In genomic region chr10:95678241-95678640, GRCm38 (mm10) we compare ENCODE assay signal across 11 mouse cellular contexts. TPM values are rescaled to one million over a fixed set of nuclear protein-coding genes. Genes with fewer than 3 reads are reported as not detected.
DNase-seq lines count a peak whose midpoint lies in the region; ATAC-seq and TF ChIP-seq lines count a peak whose summit lies in the region.
"Had no signal": no experiment of that assay in that cellular context is flagged by ENCODE, and none has a peak within 500 bp of the region (broad histone marks: within the 10 kb centered on the region; RNA-seq: fewer than 3 reads in every experiment).

No protein-coding gene starts in this region.

- ATAC-seq in kidney, postnatal 0 days (replicated peaks; ENCODE audit: low FRiP score, low read depth) = no peak
- no peak for ATAC-seq in liver, embryonic 12.5 days

- no peak for TF ChIP-seq EP300 in MEL (IDR thresholded peaks at IDR 0.05; ENCODE audit: low read depth in 1 of 2, low read length in 2 of 2)

- TF ChIP-seq RAD21 in MEL (IDR thresholded peaks at IDR 0.05; ENCODE audit: low read depth, low read length) = no peak

- no peaks in the 10 kb centered on the region for H3K79me2 ChIP-seq in MEL (ENCODE audit: control insufficient read depth, insufficient read depth, low read length, poor library complexity)

- 45% methylated on average over 7 of the region's 7 CpGs for WGBS in kidney, postnatal 0 days
- WGBS in kidney, adult 2 months = 63% methylated on average over 7 of the region's 7 CpGs
- WGBS in liver, embryonic 12.5 days (ENCODE audit: insufficient replicate concordance) = 28% methylated on average over 7 of the region's 7 CpGs

- TF ChIP-seq POLR2A in kidney, adult 2 months (IDR thresholded peaks at IDR 0.05; ENCODE audit: low read depth, low read length) = no peak
- TF ChIP-seq POLR2A in MEL (IDR thresholded peaks at IDR 0.05; ENCODE audit: control insufficient read depth in 1 of 2, insufficient read depth in 1 of 2, low read depth in 1 of 2, low read length in 2 of 2, poor library complexity in 1 of 2) = no peak

- peak overlapping the region; percentile 51 for H3K4me2 ChIP-seq in kidney, postnatal 0 days (ENCODE audit: low read length)
- peak overlapping the region; percentile 65 for H3K4me2 ChIP-seq in liver, embryonic 12.5 days

- TF ChIP-seq CTCF in kidney, postnatal 0 days (IDR thresholded peaks at IDR 0.05; ENCODE audit: low read depth) = no peak
- TF ChIP-seq CTCF in kidney, adult 2 months (conservative IDR thresholded peaks at IDR 0.05; ENCODE audit: insufficient read depth, insufficient read length, low read depth, low read length) = no peak
- TF ChIP-seq CTCF in MEL (IDR thresholded peaks at IDR 0.05 in 2 of 3, conservative IDR thresholded peaks at IDR 0.05 in 1 of 3; ENCODE audit: control insufficient read depth in 1 of 3, insufficient read depth in 1 of 3, low read depth in 2 of 3, low read length in 3 of 3, poor library complexity in 1 of 3, severe bottlenecking in 1 of 3) = no peak

- no peak for DNase-seq in kidney, postnatal 0 days (ENCODE audit: low spot score)
- DNase-seq in kidney, adult 2 months = no peak
- no peak for DNase-seq in MEL (ENCODE audit: low read depth, low spot score)
- peak; percentile 71 for DNase-seq in fibroblast of lung, adult 2 months (ENCODE audit: low read depth)
- DNase-seq in gastrocnemius, postnatal 10 days = no peak
- DNase-seq in right cerebral cortex, postnatal 36 days (ENCODE audit: low spot score in 2 of 2) = no peak
- no peak for DNase-seq in kidney, adult 18-20 months

- H3K9ac ChIP-seq in kidney, postnatal 0 days (ENCODE audit: low read depth, low read length) = no peak overlapping the region
- peak overlapping the region; percentile 36 for H3K9ac ChIP-seq in MEL (ENCODE audit: control insufficient read depth, low read depth, low read length, poor library complexity, severe bottlenecking)
- 0 out of 2 replicates have a peak overlapping the region, but pooled peaks have one; percentile 13 for H3K9ac ChIP-seq in liver, embryonic 12.5 days
- H3K9ac ChIP-seq: hindbrain, embryonic 13.5 days had no signal

- no peaks in the 10 kb centered on the region for H3K9me3 ChIP-seq in kidney, postnatal 0 days (replicated peaks; ENCODE audit: low read length)
- H3K9me3 ChIP-seq in MEL (replicated peaks; ENCODE audit: insufficient read depth, low read length) = no peaks in the 10 kb centered on the region
- no peaks in the 10 kb centered on the region for H3K9me3 ChIP-seq in liver, embryonic 12.5 days (replicated peaks)

- H3K27me3 ChIP-seq in kidney, postnatal 0 days (ENCODE audit: insufficient read depth, low read length) = no peaks in the 10 kb centered on the region
- no peaks in the 10 kb centered on the region for H3K27me3 ChIP-seq in kidney, adult 2 months (replicated peaks; ENCODE audit: control insufficient read depth, insufficient read depth, low read length)
- H3K27me3 ChIP-seq in MEL (ENCODE audit: control insufficient read depth in 1 of 2, insufficient read depth in 2 of 2, low read length in 2 of 2) = no peaks in the 10 kb centered on the region
- peaks cover 27% of the 10 kb centered on the region; the same call in 1 of the 2 replicates for H3K27me3 ChIP-seq in liver, embryonic 12.5 days (replicated peaks)
- H3K27me3 ChIP-seq: hindbrain, embryonic 13.5 days had no signal

- H3K4me1 ChIP-seq in kidney, postnatal 0 days (replicated peaks; ENCODE audit: insufficient read depth, low read length) = peaks cover 8% of the 10 kb centered on the region; the same call in 1 of the 2 replicates
- H3K4me1 ChIP-seq in kidney, adult 2 months (ENCODE audit: control insufficient read depth, insufficient read depth, low read length) = peaks cover 14% of the 10 kb centered on the region
- H3K4me1 ChIP-seq in MEL (ENCODE audit: control insufficient read depth in 1 of 2, insufficient read depth in 2 of 2, low read length in 2 of 2) = peaks cover 0 to 19% of the 10 kb centered on the region in 2 experiments; a peak in 3 of 4 replicates
- peaks cover 46% of the 10 kb centered on the region for H3K4me1 ChIP-seq in liver, embryonic 12.5 days

- H3K27ac ChIP-seq in kidney, postnatal 0 days = peak overlapping the region; percentile 27; the same call in 1 of the 2 replicates
- no peak overlapping the region for H3K27ac ChIP-seq in kidney, adult 2 months (ENCODE audit: insufficient read depth, low read depth, low read length)
- H3K27ac ChIP-seq in MEL (ENCODE audit: control insufficient read depth, low read depth, low read length) = no peak overlapping the region
- H3K27ac ChIP-seq in liver, embryonic 12.5 days = peak overlapping the region; percentile 55; the same call in 1 of the 2 replicates

- no peaks in the 10 kb centered on the region for H3K36me3 ChIP-seq in kidney, postnatal 0 days (ENCODE audit: insufficient read depth, low read length)
- H3K36me3 ChIP-seq in kidney, adult 2 months (ENCODE audit: control insufficient read depth, insufficient read depth, low read length) = no peaks in the 10 kb centered on the region
- H3K36me3 ChIP-seq in MEL (ENCODE audit: control insufficient read depth in 1 of 2, insufficient read depth in 2 of 2, low read length in 2 of 2) = peaks cover 0 to 6% of the 10 kb centered on the region in 2 experiments; a peak in 2 of 4 replicates
- H3K36me3 ChIP-seq in liver, embryonic 12.5 days = no peaks in the 10 kb centered on the region
- H3K36me3 ChIP-seq: hindbrain, embryonic 13.5 days had no signal

- H3K4me3 ChIP-seq in kidney, postnatal 0 days (replicated peaks; ENCODE audit: low read depth, low read length) = 0 out of 2 replicates have a peak overlapping the region, but pooled peaks have one; percentile 9
- no peak overlapping the region for H3K4me3 ChIP-seq in kidney, adult 2 months (ENCODE audit: insufficient read depth, low read depth, low read length)
- peak overlapping the region in 1 of 2 experiments; percentile 51; a peak in 3 of 4 replicates for H3K4me3 ChIP-seq in MEL (ENCODE audit: control insufficient read depth in 1 of 2, insufficient read depth in 1 of 2, low read depth in 2 of 2, low read length in 2 of 2)
- H3K4me3 ChIP-seq in liver, embryonic 12.5 days = peak overlapping the region; percentile 45
- H3K4me3 ChIP-seq: hindbrain, embryonic 13.5 days had no signal

TF ChIP-seq in MEL, 35 proteins besides CTCF, POLR2A, EP300 and RAD21:
- TF ChIP-seq ETS1 (IDR thresholded peaks at IDR 0.05; ENCODE audit: low read depth, low read length) (no peak), NELFE (IDR thresholded peaks at IDR 0.05; ENCODE audit: low read depth, low read length) (no peak), POLR2AphosphoS5 (IDR thresholded peaks at IDR 0.05; ENCODE audit: borderline replicate concordance, low read depth, low read length) (no peak), ZNF384 (IDR thresholded peaks at IDR 0.05; ENCODE audit: low read depth, low read length) (no peak), TBP (IDR thresholded peaks at IDR 0.05; ENCODE audit: low read depth, low read length) (no peak), MAZ (IDR thresholded peaks at IDR 0.05; ENCODE audit: low read depth, low read length) (no peak)

RNA-seq across cellular contexts. Expression of gene Anapc15-ps, which starts 5.0 kb away (rescaled TPM):
- polyA plus RNA-seq in kidney, postnatal 0 days (2015; fragmentation: Nextera tagmentation; extraction: Ambion mirVana) = not detected in 2 replicates
- polyA plus RNA-seq in kidney, adult 2 months (2012; rRNA removed) = not detected in 2 replicates
- total RNA-seq in MEL (2012; rRNA removed) = not detected in 2 replicates
- polyA plus RNA-seq in MEL (2012; ENCODE audit: insufficient read depth in 1 of 2, insufficient read length in 2 of 2, low read depth in 1 of 2, low replicate concordance in 2 of 2, missing spikeins in 1 of 2) = under 1 TPM in 1 of 2 experiments, not detected in 1; 0.31 TPM
- polyA plus RNA-seq in liver, embryonic 12.5 days (2016; fragmentation: Nextera tagmentation; extraction: Ambion mirVana) = not detected in 2 replicates
- not detected for total RNA-seq in gastrocnemius, postnatal 10 days (2021)
- total RNA-seq: left cerebral cortex, postnatal 25 days had no signal
- polyA plus RNA-seq: hindbrain, embryonic 13.5 days; neural tube, embryonic 11.5 days had no signal

Comparison
In these comparisons a context has a peak if more than half of its experiments do, and no peak if none do; other contexts are left out.
1. H3K27ac ChIP-seq: peak in kidney, postnatal 0 days (single experiment) and liver, embryonic 12.5 days (single experiment); none in kidney, adult 2 months (single experiment) and MEL (single experiment).